Mouse (Mus musculus): Measurements from ENCODE around the gene Slc16a6.
A peak's percentile ranks its signal among the peaks of the same experiment; 100 is the strongest.

Gene Slc16a6

DNA sequence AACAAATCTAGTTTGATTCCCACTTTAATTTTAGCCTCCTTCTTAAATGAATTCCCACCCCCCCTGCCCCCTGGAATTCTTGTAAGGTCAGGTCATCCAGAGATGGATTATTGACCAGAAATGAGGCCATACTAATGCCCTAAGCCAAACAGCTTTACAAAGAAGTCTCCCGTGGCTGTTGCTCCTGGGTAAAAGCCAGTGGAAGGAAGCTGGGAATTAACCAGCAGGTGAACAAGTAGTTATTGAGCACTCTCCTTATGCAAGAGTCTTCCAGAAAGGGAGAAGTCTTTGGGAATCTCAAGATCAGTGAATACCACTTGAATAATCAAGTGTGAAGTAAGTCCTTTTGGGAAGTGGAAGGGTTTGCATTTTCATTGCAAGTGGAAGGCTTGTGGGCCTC, 13.7 kb upstream of the Slc16a6 start:
- DNase-seq (ENCODE audit: inconsistent ontology term): no peak

DNA sequence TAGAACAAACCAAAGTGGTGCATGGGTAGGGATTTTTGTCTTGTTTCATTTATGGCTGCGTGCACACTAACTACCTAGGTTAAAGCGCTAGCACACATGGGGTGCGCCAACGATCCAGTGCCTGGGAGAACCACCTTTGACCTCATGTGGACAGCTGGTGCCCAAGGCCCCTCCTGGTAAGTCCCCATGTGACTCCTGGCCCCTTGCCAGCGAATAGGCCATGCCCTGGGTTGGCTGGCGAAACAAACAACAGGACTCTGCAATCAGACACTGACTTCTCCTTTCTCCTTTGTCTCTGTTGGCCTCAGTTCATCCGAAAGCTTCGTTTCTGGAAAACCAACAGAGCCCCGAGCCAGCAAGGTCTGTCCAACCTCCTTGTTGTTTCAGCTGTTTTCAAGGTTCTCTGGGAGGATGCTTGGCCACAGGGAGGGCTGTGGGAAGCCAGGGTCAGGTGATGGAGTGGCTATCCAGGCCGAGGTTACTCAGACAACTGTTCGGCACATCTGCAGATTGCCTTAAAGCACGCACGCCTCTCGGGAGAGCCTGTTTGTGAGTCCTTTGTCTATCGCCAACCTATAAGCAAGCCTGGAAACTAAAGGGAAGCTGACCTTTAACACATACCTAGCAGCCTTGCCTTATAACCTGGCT, 12.1 kb upstream of the Slc16a6 start:
- DNase-seq (ENCODE audit: inconsistent ontology term): no peak

DNA sequence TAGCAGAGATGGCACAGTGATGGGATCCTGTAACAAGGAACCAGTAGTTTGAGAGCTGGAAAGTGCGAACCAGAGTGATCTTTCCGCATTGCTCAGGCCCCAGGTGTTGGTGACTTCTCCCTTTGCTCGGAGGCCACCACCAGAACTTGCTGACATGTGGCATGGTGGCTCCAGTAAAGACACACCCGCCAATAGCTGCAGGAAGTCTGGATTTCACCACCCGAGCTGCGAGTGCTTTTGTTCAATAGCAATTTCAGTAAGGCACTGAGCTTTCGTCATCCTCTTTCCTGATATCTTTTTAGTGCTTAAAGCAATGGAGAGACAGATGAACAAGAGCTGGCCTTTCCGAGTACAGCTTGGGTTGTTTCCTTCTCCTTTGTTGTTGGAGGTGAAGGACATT, 7.0 kb upstream of the Slc16a6 start:
- no peak for DNase-seq (ENCODE audit: inconsistent ontology term)

DNA sequence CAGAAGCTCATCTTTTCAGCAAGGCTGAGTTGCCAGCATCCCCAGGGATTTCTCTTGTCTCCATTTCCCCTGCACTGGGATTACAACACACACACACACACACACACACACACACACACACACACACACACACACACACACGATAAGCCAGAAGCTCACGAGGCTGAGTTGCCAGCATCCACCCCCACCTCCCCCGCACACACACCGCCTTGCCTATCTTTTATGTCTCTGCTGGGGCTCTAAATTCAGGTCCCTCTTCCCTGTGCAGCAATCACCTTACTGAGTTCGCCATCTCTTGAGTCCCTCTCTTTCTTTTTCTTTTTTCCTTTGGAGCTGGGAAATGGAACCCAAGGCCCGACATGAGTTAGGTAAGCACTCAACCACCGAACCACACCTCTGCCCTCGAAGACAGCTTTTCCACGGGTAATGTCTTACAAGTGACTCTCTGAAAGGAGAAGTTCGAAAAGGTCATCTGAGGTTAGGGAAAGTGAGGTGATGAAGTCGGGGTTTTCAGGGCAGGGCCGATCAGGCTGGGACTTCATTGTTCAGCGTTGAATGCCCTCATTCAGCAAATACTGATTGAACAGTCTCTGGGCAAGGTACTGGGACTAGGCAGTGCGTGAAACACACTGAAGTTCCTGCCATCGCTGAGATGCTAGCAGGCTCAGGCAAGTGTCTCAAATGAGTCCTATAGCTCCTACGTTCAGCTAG, 6.3 kb upstream of the Slc16a6 start:
- DNase-seq (ENCODE audit: inconsistent ontology term): no peak

DNA sequence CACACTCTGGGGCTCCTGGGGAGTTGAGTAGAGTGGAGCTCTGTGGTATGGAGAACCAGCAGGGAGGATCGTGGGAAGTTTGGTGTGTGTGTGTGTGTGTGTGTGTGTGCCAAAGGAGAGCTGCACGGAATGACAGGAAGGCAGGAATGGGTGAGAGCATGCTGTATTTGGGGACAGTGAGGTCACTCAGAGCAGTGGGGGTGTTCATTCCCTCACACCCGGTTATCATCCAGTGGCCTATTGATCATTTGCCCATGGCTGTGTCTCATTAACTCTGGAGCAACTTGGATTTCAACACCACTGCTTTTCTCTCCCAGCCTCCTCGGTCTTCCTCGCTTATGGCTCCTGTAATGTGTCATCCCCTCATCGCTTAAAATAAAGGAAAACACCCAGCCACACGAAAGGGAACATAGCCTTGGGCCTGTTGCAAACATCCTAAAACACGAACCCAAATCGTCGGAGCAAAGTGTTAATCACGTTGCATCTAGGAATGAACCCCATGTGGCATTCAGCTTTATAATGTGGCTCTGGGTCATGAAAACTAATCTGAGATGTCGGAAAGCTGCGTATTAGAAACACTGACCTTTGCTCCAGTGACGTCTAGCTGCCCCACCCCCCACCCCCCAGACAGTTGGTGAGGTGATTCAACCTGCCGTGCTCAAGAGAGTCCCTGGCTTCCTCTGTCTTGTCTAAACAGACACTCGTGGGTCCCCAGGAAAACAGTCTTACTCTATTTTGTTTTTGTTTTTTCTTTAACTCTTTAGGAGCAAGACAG, 4.4 kb upstream of the Slc16a6 start:
- DNase-seq (ENCODE audit: inconsistent ontology term): peak; percentile 27

DNA sequence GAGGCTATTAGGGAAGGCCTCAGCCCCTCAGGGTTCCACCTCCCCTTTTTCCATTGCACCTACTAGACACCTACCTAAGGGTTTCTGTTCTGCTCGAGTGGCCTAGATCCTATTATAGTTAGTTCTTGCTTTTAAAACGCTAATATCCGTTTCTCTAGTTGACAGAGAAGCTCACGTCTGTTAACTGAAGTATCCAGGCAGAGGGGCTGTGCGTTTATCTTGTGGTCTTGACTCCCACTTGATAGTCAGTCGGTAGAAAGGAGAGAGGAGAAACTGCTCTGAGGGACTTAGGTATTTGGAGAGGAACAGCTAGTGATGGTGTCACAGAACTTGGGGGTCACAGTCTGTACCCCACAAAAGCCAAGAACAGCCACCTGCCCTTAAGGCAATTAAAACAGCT, 3.3 kb upstream of the Slc16a6 start:
- no peak for DNase-seq (ENCODE audit: inconsistent ontology term)

DNA sequence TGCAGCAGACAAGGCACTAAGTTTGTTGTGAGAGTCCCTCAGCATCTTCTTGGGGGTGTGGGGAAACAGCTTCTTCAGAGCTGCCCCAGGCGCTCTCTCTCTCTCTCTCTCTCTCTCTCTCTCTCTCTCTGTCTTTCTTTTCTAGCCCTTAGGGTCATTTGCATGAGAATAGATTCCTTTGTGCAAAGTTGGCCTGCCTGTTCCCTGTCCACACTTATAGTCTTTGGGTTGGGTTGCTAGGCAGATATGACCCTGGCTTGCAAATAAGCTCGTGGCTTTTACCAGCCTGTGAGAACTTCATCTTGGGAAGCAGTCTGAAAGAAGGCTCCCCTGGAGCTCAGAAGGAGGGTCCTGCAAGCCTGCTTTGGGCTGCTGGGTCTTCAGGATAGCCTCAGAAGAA, 2.8 kb upstream of the Slc16a6 start:
- DNase-seq (ENCODE audit: inconsistent ontology term): peak; percentile 25

DNA sequence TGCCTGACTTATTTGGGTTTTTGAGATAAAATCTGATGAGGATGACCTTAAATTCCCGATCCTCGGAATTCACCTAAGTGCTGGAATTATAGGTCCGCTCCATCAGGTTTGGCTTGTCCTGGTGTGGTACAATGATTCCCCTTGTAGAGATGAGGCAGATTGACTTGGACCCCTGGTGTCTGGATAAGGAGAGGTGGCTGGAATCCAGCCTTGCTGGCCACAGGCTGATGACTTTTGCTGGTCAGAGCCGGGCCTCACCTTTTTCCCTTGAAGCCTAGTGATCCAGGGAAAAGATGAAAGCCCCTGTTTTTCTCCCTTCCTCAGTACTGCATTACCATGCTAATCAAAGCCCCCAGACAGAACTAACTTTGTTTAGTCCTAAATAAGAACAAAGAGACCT, 2.3 kb upstream of the Slc16a6 start:
- no peak for DNase-seq (ENCODE audit: inconsistent ontology term)

DNA sequence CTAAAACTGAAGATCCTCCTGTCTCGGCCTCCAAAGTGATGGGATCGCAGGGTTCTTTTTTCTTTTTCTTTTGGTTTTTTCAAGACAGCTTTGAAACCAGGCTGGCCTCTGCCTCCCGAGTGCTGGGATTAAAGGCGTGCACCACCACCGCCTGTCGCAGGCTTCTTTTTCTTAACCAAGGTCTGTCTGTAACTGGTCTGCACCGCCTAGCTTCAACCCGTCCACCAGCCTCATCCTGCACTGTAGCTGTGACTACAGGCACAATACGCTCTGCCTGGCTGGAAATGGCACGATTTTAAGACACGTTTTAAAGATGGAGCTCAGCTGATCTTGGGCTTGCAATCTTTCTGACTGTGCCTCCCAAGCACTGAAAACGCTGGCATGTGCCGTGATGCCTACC, 1.4 kb upstream of the Slc16a6 start:
- no peak for DNase-seq (ENCODE audit: inconsistent ontology term)

DNA sequence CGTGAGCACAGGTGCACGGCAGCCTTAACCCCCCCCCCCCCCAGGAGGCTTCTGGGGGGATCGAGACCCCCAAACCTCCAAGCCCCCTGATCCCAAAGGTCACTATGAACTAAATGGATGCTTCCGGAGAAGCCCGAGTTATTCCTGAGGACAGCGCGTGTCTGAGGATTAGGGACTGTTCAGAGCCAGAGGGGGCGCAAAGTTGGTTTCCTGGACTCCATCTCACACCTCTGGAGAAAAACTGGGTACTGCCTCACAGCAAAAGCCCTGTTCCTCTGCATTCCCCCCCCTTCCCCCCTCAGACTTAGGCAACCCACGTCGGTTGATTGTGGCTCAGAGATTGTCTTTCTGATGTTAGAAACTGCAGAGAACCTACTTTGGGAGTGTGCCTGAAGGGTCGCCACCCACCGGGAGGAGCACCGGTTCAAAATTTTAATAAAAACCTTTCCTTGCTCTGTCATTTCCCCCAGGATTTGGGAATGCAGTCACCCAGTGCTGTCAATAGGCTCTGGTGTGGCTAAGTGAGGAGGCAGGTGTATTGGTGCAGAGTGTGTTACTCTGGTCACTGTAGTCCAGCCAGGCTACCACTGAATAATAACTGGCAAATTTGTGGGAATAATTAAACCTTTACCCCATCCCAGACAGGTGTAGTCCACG, 816 bp upstream of the Slc16a6 start:
- no peak for DNase-seq (ENCODE audit: inconsistent ontology term)

DNA sequence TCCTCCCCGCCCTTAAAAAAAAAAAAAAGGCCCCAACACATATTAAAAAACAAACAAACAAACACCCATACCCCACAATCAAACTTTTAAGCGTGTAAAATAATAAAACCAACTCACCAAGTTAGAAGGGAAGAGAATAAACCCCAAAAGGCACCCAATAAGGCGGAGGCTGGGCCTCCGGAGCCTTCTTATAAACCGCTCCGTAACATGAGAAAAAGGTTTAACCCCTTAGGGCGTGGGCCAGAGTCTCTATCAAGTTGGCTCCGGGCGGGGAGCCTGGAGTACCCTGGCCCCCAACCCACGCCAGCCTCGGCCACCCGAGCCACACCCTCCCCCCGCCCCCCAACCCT, 602 bp downstream of the Slc16a6 start:
- no peak for DNase-seq (ENCODE audit: inconsistent ontology term)

DNA sequence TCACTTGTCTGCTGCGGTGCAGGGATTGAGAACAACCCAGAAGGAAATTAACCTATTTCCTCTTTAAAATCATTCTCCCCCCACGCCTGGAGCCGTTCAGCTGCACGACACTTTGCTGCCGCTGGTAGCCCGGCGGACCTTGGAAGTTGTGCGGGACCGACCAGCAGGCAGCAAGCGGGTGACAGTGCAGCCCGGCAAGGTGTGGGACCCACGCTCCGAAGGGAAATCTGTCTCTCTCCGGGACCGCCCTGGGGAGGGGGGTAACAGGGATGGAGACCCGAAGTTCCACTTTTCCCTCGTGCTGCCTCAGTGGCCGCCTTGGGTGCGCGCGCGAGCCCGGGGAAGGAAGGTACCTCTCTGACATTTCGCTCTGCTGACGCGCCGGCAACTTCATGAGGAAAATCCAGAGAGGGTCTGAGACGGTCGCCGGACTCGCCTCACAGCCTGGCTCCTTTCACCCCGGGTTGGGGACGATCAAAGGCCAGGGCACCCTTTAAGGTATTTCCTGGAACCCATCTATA, 1.2 kb downstream of the Slc16a6 start:
- DNase-seq (ENCODE audit: inconsistent ontology term): peak; percentile 56

DNA sequence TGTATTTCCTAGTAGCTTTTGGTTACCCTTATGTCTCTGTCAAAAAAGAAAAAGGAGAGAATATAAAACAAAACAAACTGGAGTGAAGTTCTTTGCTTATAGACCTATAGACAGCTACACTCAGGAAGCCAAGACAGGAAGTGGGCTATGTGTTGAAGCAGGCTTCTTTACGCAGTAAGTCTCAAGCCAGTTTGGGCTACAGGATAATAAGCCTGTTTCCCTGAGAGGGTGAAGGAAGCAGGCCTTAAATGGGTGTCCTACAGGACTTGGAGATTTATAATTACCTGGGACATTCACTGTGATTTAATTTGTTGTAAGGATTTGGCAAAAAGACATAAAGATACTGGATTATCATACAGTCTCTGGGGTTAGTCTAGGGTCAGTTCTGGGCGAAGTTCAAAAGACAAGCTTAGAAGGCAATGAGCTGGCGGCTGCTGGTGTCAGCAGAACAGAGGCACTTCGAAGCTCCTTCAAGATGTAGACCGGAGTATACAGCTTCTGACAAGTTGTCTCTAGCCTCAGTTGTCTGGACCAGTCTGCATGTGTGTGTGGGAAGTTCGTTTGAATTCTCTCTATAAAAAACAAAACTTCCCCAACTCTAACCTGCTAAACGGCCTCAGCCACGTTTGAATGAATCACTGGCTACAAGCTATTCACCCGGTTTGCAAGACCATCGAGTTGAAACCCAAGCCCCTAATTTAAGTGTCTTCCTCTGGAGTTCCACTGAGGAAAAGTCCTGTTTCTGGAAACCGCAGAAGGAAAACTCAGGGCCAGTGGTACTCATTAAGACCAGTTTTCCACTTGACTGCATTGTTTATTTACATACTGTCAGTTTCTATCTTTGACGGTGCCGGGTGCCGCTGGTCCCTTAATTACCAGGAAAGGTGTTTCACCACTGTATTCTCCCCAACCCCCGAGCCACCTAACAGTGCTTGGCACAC, 2.2 kb downstream of the Slc16a6 start:
- peak; percentile 72 for DNase-seq (ENCODE audit: inconsistent ontology term)

DNA sequence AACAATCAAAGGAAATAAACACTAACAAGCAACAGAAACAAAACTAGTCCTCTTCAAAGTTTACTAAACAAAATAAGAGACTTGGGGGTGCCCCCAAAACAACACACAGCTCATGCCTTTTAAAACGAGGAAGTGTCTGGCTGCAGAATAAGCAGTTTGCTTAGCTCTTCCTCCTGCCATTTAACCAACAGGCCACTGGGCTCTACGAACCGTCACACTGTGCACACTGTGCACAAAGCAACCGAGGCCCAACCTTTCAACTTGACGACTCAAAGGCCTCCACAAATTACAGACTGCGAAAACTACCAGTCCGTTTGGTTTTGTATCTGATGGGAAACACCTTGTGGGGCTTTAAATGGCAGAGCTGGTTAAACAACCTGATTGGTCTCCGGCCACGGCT, 3.2 kb downstream of the Slc16a6 start:
- no peak for DNase-seq (ENCODE audit: inconsistent ontology term)

DNA sequence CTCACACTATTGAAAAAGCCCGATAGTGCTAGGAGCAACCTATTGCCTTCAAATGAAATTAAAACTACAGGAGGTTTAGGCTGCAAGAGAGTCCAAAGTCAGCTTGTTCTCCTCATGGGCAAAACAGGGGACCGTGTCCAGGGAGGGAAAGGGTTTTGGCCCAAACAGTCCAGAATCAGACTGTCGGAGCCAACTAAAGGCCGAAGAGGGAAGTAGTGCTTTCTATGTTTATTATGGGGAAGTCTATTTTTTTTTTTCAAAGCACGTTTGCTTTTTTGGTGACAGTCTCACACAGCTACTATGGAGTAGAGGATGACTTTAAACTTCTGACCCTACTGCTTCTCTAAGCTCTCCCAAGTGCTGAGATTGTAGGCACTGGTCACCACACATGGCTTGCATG, 5.3 kb downstream of the Slc16a6 start:
- DNase-seq (ENCODE audit: inconsistent ontology term): no peak

DNA sequence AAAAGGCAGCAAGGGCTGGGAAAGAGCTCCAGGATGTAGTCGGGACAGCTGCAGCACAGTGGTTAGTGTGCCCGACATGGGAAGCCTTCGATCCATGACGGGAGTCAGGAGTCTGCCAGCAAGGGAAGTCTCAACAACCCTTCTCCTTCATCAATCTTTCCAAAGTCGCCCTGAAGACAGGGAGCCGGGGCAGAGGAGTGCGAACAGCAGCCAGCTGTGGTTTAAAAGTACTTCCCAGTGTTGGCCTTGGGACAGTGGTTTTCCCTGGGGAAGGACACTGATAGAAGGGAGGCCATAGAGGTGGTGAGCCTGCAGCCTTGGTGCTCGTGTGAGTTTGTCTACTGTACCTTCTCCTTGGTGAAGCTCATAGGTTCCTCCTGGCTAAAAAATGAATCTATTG, 6.4 kb downstream of the Slc16a6 start:
- no peak for DNase-seq (ENCODE audit: inconsistent ontology term)

DNA sequence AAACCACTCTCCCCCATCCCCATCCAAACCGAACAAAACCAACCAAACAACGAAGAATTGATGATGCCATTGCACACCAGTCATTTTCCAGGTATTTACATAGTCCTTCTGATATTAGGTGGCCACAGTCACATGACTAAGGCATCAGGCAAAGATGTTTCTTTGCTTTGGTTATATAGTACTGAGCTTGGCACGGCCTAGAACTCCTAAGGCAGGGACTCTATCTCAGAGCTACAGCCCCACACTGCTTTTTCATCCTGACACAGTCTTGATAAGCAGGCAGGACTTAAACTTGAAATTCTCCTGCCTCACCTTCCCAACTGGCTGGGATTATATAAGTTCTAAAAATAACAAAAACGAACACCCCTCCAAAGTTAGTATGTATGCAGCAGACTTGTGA, 8.3 kb downstream of the Slc16a6 start:
- no peak for DNase-seq (ENCODE audit: inconsistent ontology term)

DNA sequence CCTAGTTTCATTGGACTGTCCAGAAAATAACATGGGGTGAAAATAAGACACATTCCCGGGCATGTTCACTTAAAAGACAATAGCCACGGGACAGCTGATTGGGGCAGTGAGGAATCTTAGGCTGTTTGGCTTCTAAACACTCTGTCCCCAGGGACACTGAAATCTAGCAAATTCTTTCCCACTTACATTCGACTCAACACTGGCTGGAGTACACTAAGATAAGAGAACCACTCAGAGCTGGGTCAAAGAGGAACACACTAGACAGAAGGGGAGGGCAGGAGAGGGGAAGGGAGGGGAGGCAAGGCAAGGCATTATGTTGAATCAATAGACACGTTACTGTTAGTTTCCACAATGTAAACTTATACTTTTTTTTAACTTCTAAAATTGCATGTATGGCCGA, 12.8 kb downstream of the Slc16a6 start:
- DNase-seq (ENCODE audit: inconsistent ontology term): no peak

DNA sequence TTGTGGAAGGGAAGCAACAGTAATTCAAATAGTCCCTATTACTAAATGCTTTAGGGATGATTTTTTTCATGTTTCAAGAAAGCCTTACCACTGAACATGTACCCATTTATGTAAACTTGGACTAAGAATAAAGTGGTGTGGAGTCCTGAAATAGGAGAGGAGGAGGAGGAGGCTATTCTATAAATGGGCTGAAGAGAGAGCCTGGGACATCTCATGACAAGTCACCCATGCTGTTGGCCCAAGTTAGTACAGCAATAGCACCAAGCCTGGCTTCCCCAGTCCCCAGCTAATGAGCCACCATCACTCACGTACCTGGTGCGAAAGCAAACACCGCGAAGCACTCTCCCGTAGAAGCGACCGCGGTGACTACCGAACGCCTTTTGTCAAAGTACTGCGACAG, 15.2 kb downstream of the Slc16a6 start:
- no peak for DNase-seq (ENCODE audit: inconsistent ontology term)

DNA sequence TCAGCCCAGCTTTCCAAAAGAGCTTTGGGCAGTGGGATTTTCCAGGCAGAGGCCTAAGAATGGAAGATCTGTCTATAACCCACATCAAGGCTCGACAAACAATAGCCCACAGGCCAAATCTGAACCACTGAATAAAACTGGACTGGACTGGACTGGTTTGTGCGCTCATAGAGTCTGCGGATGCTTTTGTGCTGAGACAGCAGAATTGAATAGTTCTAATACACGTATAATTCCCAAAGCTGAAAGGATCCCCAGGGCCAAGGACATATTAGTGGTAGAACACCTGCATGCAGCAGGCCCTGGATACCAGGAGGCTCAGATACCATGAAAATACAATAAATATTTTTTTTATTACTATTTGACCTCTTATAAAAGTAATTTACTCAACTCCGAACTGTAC, 17.1 kb downstream of the Slc16a6 start:
- no peak for DNase-seq (ENCODE audit: inconsistent ontology term)

DNA sequence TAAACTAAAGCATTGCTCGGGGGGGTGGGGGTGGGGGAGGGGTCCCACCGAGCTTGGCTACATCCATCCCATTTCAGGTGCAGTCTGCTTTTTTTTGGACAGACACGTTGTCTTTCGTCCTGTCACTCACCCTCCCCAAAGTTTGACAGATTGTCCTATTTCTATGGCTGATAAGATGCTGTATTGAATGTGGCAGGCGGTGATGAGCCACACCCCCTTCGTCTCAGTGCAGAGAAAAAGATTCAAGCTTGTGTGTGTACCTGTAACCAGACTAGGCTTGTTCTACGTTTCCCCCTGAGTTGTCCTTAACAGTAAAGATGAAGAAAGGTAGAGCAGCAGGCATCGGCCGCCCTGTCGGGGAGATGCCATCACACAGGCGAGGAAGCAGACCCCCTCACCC, 22.2 kb downstream of the Slc16a6 start:
- no peak for DNase-seq (ENCODE audit: inconsistent ontology term)

Measured in Muller cell, postnatal 12 days (primary cell).